Mouse (Mus musculus): ENCODE data around the gene Dgkd.

DNA sequence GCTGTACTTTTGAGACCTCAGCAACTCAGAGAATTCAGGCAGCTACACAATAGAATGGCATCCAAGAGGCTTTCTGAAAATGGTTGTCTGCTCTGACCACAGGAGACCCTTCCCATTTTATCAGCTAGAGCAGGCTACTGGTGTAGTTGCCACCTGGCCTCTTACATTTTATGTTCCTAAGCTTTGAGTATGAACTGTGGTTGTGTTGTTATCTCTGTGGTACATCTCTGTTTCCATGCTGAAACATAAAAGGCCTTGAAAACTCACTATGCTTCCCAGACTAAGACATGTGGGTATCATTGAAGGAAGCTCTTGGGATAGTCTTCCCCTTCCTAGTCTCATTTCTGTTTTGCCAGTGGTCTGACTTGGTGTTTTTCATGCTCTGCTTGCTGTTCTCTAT lies 49.1 kb downstream of the Dgkd start:
- no peak for TF ChIP-seq CTCF (IDR thresholded peaks at IDR 0.05; ENCODE audit: extremely low read depth, insufficient read depth, insufficient read length, insufficient replicate concordance)
- no peak for TF ChIP-seq POLR2A (IDR thresholded peaks at IDR 0.05; ENCODE audit: low read depth, low read length)
